Mouse (Mus musculus) limb, embryonic 13.5 days (tissue): ENCODE results near the gene Pecam1. TPM values are rescaled to one million over a fixed set of nuclear protein-coding genes. Genes with fewer than 3 reads are reported as not detected.
A peak's percentile ranks its signal among the peaks of the same experiment; 100 is the strongest.

Experiments
- ATAC-seq: fragments of 200-750 bp; cut with Nextera tagmentation; 2 replicates; pipeline ENCODE4 v1.8.0; 2017; ENCODE audit warnings: low read depth, moderate number of reproducible peaks, moderate TSS enrichment; ENCODE audit not compliant: low FRiP score
- H3K27ac ChIP-seq: fragments of 300-500 bp; sonication (generic); 2 replicates; pipeline ENCODE4 v1.5.1; 2015; ENCODE audit warnings: inconsistent platforms, mild to moderate bottlenecking, moderate library complexity
- H3K27me3 ChIP-seq: fragments of 300-500 bp; sonication (generic); 2 replicates; pipeline ENCODE4 v1.6.1; 2015; ENCODE audit warnings: mild to moderate bottlenecking, inconsistent platforms
- H3K36me3 ChIP-seq: fragments of 300-500 bp; sonication (generic); 2 replicates; pipeline ENCODE4 v1.6.1; 2015; ENCODE audit warnings: inconsistent platforms, mild to moderate bottlenecking, moderate library complexity
- H3K4me1 ChIP-seq: fragments of 300-500 bp; sonication (generic); 2 replicates; pipeline ENCODE4 v1.6.1; 2015; ENCODE audit warnings: inconsistent platforms
- H3K4me2 ChIP-seq: fragments of 300-500 bp; sonication (generic); replicated peaks from 2 replicates; pipeline ENCODE4 v1.6.1; 2015; ENCODE audit warnings: inconsistent platforms, mild to moderate bottlenecking, moderate library complexity
- H3K4me3 ChIP-seq: fragments of 300-500 bp; sonication (generic); 2 replicates; pipeline ENCODE4 v1.5.1; 2015; ENCODE audit warnings: moderate library complexity, mild to moderate bottlenecking, inconsistent platforms
- H3K9ac ChIP-seq: fragments of 300-500 bp; sonication (generic); 2 replicates; pipeline ENCODE4 v1.6.1; 2015; ENCODE audit warnings: mild to moderate bottlenecking, inconsistent platforms
- H3K9me3 ChIP-seq: fragments of 300-500 bp; sonication (generic); 2 replicates; pipeline ENCODE4 v1.6.1; 2016; ENCODE audit warnings: inconsistent platforms
- WGBS: fragments of 180-500 bp; shearing (Covaris S2); methylation state at CpG from one replicate; pipeline ENCODE4 v1.1.7; 2015; 5-methylcytosine and 5-hydroxymethylcytosine counted together
- polyA plus RNA-seq: library from polyadenylated mRNA; unstranded; fragments of >200 nt; fragmentation: Nextera tagmentation; extraction: Ambion mirVana; gene quantifications from 2 replicates; pipeline ENCODE4 v1.2.1, GENCODE M21; 2015

Pecam1 gene
- polyA plus RNA-seq, 1 experiment from 2014 or later = 36.8 TPM

- no peaks in the 10 kb centered on the region for H3K36me3 ChIP-seq
- H3K4me1 ChIP-seq = peaks cover 17% of the 10 kb centered on the region
- H3K27ac ChIP-seq = no peak overlapping the region
- H3K27me3 ChIP-seq = no peaks in the 10 kb centered on the region
- no peak overlapping the region for H3K4me3 ChIP-seq
- no peak overlapping the region for H3K4me2 ChIP-seq
- H3K9me3 ChIP-seq = no peaks in the 10 kb centered on the region
- ATAC-seq = no peak
- 83% methylated on average over 10 of the region's 10 CpGs for WGBS
- no peak overlapping the region for H3K9ac ChIP-seq
Measured at GRCm38 (mm10) chr11:106677910-106678591, 72.4 kb downstream of the Pecam1 start.

- Histone ChIP-seq H3K4me1 (peaks cover 17% of the 10 kb centered on the region), H3K36me3 (no peaks in the 10 kb centered on the region), H3K27me3 (no peaks in the 10 kb centered on the region), H3K4me2 (no peak overlapping the region), H3K9me3 (no peaks in the 10 kb centered on the region), H3K9ac (no peak overlapping the region), H3K27ac (no peak overlapping the region), H3K4me3 (no peak overlapping the region)
- ATAC-seq = no peak
- 66% methylated on average over 4 of the region's 4 CpGs for WGBS
Measured at GRCm38 (mm10) chr11:106677331-106677730, 73.1 kb downstream of the Pecam1 start.

GRCm38 (mm10) chr11:106675875-106676274 is 74.6 kb downstream of the Pecam1 start:
- Histone ChIP-seq H3K4me2 (no peak overlapping the region), H3K9ac (no peak overlapping the region), H3K27me3 (no peaks in the 10 kb centered on the region), H3K27ac (peak overlapping the region; percentile 73), H3K4me3 (no peak overlapping the region), H3K4me1 (peaks cover 17% of the 10 kb centered on the region), H3K36me3 (no peaks in the 10 kb centered on the region), H3K9me3 (no peaks in the 10 kb centered on the region)
- ATAC-seq = no peak
- 84% methylated on average over 5 of the region's 5 CpGs for WGBS

GRCm38 (mm10) chr11:106675201-106675726 is 75.2 kb downstream of the Pecam1 start:
- Histone ChIP-seq H3K4me3 (no peak overlapping the region), H3K27me3 (no peaks in the 10 kb centered on the region), H3K27ac (peak overlapping the region; percentile 73), H3K36me3 (no peaks in the 10 kb centered on the region), H3K9ac (no peak overlapping the region), H3K4me1 (peaks cover 17% of the 10 kb centered on the region), H3K9me3 (no peaks in the 10 kb centered on the region), H3K4me2 (peak overlapping the region; percentile 44)
- WGBS = 59% methylated on average over 10 of the region's 10 CpGs
- ATAC-seq = no peak

- WGBS = 2% methylated on average over 9 of the region's 9 CpGs
- H3K27ac ChIP-seq = peak overlapping the region; percentile 73
- no peaks in the 10 kb centered on the region for H3K36me3 ChIP-seq
- H3K27me3 ChIP-seq = no peaks in the 10 kb centered on the region
- H3K4me2 ChIP-seq = peak overlapping the region; percentile 44
- H3K4me1 ChIP-seq = peaks cover 19% of the 10 kb centered on the region
- H3K9me3 ChIP-seq = no peaks in the 10 kb centered on the region
- no peak overlapping the region for H3K9ac ChIP-seq
- ATAC-seq = peak; percentile 74
- peak overlapping the region; percentile 3; the same call in 1 of the 2 replicates for H3K4me3 ChIP-seq
Measured at GRCm38 (mm10) chr11:106674612-106675153, 75.7 kb downstream of the Pecam1 start.

GRCm38 (mm10) chr11:106673727-106674611 is 76.5 kb downstream of the Pecam1 start:
- Histone ChIP-seq H3K4me2 (peak overlapping the region; percentile 44), H3K36me3 (no peaks in the 10 kb centered on the region), H3K27ac (peak overlapping the region; percentile 48; the same call in 1 of the 2 replicates), H3K4me1 (peaks cover 21% of the 10 kb centered on the region), H3K9ac (no peak overlapping the region), H3K27me3 (no peaks in the 10 kb centered on the region), H3K4me3 (no peak overlapping the region), H3K9me3 (no peaks in the 10 kb centered on the region)
- WGBS = 64% methylated on average over 8 of the region's 8 CpGs
- peak; percentile 16; the same call in 1 of the 2 replicates for ATAC-seq

GRCm38 (mm10) chr11:106672919-106673505 is 77.4 kb downstream of the Pecam1 start:
- 85% methylated on average over 5 of the region's 5 CpGs for WGBS
- Histone ChIP-seq H3K4me2 (no peak overlapping the region), H3K9me3 (no peaks in the 10 kb centered on the region), H3K4me3 (no peak overlapping the region), H3K27ac (no peak overlapping the region), H3K36me3 (no peaks in the 10 kb centered on the region), H3K27me3 (no peaks in the 10 kb centered on the region), H3K9ac (no peak overlapping the region), H3K4me1 (peaks cover 21% of the 10 kb centered on the region)
- ATAC-seq = no peak

- no peak overlapping the region for H3K27ac ChIP-seq
- H3K4me3 ChIP-seq = no peak overlapping the region
- no peaks in the 10 kb centered on the region for H3K36me3 ChIP-seq
- WGBS = 82% methylated on average over 8 of the region's 8 CpGs
- H3K9me3 ChIP-seq = no peaks in the 10 kb centered on the region
- H3K27me3 ChIP-seq = no peaks in the 10 kb centered on the region
- peaks cover 21% of the 10 kb centered on the region for H3K4me1 ChIP-seq
- ATAC-seq = no peak
- H3K4me2 ChIP-seq = no peak overlapping the region
- H3K9ac ChIP-seq = no peak overlapping the region
Measured at GRCm38 (mm10) chr11:106671801-106672200, 78.6 kb downstream of the Pecam1 start.

GRCm38 (mm10) chr11:106670951-106671478 is 79.4 kb downstream of the Pecam1 start:
- 55% methylated on average over 4 of the region's 4 CpGs for WGBS

GRCm38 (mm10) chr11:106670266-106670665 is 80.2 kb downstream of the Pecam1 start:
- Histone ChIP-seq H3K9me3 (no peaks in the 10 kb centered on the region), H3K27ac (no peak overlapping the region), H3K4me2 (no peak overlapping the region), H3K4me1 (peaks cover 21% of the 10 kb centered on the region), H3K27me3 (no peaks in the 10 kb centered on the region), H3K4me3 (no peak overlapping the region), H3K9ac (no peak overlapping the region), H3K36me3 (no peaks in the 10 kb centered on the region)
- no peak for ATAC-seq
- 71% methylated on average over 3 of the region's 3 CpGs for WGBS

More at GRCm38 (mm10) chr11:106670951-106671478, 79.4 kb downstream of the Pecam1 start:
- Histone ChIP-seq H3K27me3 (no peaks in the 10 kb centered on the region), H3K36me3 (no peaks in the 10 kb centered on the region), H3K9me3 (no peaks in the 10 kb centered on the region), H3K4me3 (no peak overlapping the region), H3K4me1 (peaks cover 21% of the 10 kb centered on the region), H3K9ac (no peak overlapping the region), H3K4me2 (no peak overlapping the region), H3K27ac (no peak overlapping the region)
- ATAC-seq = no peak

- no peaks in the 10 kb centered on the region for H3K9me3 ChIP-seq
- H3K36me3 ChIP-seq = no peaks in the 10 kb centered on the region
- no peak overlapping the region for H3K9ac ChIP-seq
- H3K4me1 ChIP-seq = peaks cover 18% of the 10 kb centered on the region
- no peak for ATAC-seq
- 32% methylated on average over 6 of the region's 9 CpGs for WGBS
- no peak overlapping the region for H3K27ac ChIP-seq
- H3K27me3 ChIP-seq = no peaks in the 10 kb centered on the region
- no peak overlapping the region for H3K4me2 ChIP-seq
- H3K4me3 ChIP-seq = no peak overlapping the region
Measured at GRCm38 (mm10) chr11:106669873-106670173, 80.6 kb downstream of the Pecam1 start.
